Mouse (Mus musculus) ES-Bruce4 (cell line): Measurements from ENCODE around the gene Ablim2. TPM values are rescaled to one million over a fixed set of nuclear protein-coding genes. Genes with fewer than 3 reads are reported as not detected.

Experiments used
- H3K27ac ChIP-seq: 2 replicates; pipeline ENCODE4 v1.5.1; 2012; ENCODE audit warnings: low read length, inconsistent platforms; ENCODE audit not compliant: insufficient read depth
- H3K27me3 ChIP-seq: 2 replicates; pipeline ENCODE4 v1.6.1; 2012; ENCODE audit warnings: mild to moderate bottlenecking, low read length, inconsistent platforms; ENCODE audit not compliant: control insufficient read depth, poor library complexity, insufficient read depth, severe bottlenecking
- H3K36me3 ChIP-seq: 2 replicates; pipeline ENCODE4 v1.6.1; 2012; ENCODE audit warnings: inconsistent platforms, mild to moderate bottlenecking, low read length, moderate library complexity; ENCODE audit not compliant: control insufficient read depth, poor library complexity, insufficient read depth, severe bottlenecking
- H3K4me1 ChIP-seq: one replicate; pipeline ENCODE4 v1.8.1; 2011; ENCODE audit warnings: low read length; ENCODE audit not compliant: control insufficient read depth, insufficient read depth
- H3K4me3 ChIP-seq: 2 replicates; pipeline ENCODE4 v1.5.1; 2011; ENCODE audit warnings: low read depth, mild to moderate bottlenecking, low read length
- H3K9ac ChIP-seq: 2 replicates; pipeline ENCODE4 v1.6.1; 2012; ENCODE audit warnings: low read depth, mild to moderate bottlenecking, inconsistent platforms; ENCODE audit not compliant: poor library complexity, severe bottlenecking
- H3K9me3 ChIP-seq: replicated peaks from 2 replicates; pipeline ENCODE4 v1.6.1; 2012; ENCODE audit warnings: mild to moderate bottlenecking, low read length, inconsistent platforms; ENCODE audit not compliant: control insufficient read depth, poor library complexity, insufficient read depth, severe bottlenecking
- CTCF ChIP-seq: IDR thresholded peaks from one replicate; pipeline ENCODE4 v1.8.1; 2011; ENCODE audit warnings: low read depth, low read length
- EP300 ChIP-seq: IDR thresholded peaks from 2 replicates; pipeline ENCODE4 v1.6.1; 2011; ENCODE audit warnings: low read depth, low read length; ENCODE audit not compliant: insufficient read depth
- POLR2A ChIP-seq: IDR thresholded peaks from one replicate; pipeline ENCODE4 v1.8.1; 2011; ENCODE audit warnings: low read length; ENCODE audit not compliant: insufficient read depth
- polyA plus RNA-seq: library from polyadenylated mRNA; stranded (reverse); fragments of >200 nt; gene quantifications from 2 replicates; pipeline ENCODE4 v1.2.4, GENCODE M21; 2011; ENCODE audit warnings: low read depth; ENCODE audit not compliant: missing spikeins, insufficient read depth, insufficient read length

Gene Ablim2
- polyA plus RNA-seq, 1 experiment, result 6.1 TPM

- no peak for TF ChIP-seq POLR2A
- no peak for TF ChIP-seq CTCF
- no peak for TF ChIP-seq EP300
- H3K9ac ChIP-seq, result no peak overlapping the region
- H3K36me3 ChIP-seq, result no peaks in the 10 kb centered on the region
Observed at GRCm38 (mm10) chr5:35723900-35724299, 33.8 kb upstream of the Ablim2 start.

GRCm38 (mm10) chr5:35725840-35726239, 31.8 kb upstream of the Ablim2 start:
- Histone ChIP-seq H3K27ac (no peak overlapping the region), H3K9me3 (no peaks in the 10 kb centered on the region), H3K27me3 (no peaks in the 10 kb centered on the region), H3K4me1 (peaks cover 10% of the 10 kb centered on the region), H3K36me3 (no peaks in the 10 kb centered on the region), H3K9ac (no peak overlapping the region), H3K4me3 (no peak overlapping the region)
- TF ChIP-seq CTCF, result no peak
- no peak for TF ChIP-seq EP300
- TF ChIP-seq POLR2A, result no peak

More at GRCm38 (mm10) chr5:35723900-35724299, 33.8 kb upstream of the Ablim2 start:
- no peak overlapping the region for H3K4me3 ChIP-seq
- H3K9me3 ChIP-seq, result no peaks in the 10 kb centered on the region
- peaks cover 7% of the 10 kb centered on the region for H3K4me1 ChIP-seq
- no peaks in the 10 kb centered on the region for H3K27me3 ChIP-seq
- H3K27ac ChIP-seq, result no peak overlapping the region

- Histone ChIP-seq H3K27ac (no peak overlapping the region), H3K9me3 (no peaks in the 10 kb centered on the region), H3K4me1 (peaks cover 7% of the 10 kb centered on the region), H3K36me3 (no peaks in the 10 kb centered on the region), H3K4me3 (no peak overlapping the region), H3K9ac (no peak overlapping the region), H3K27me3 (no peaks in the 10 kb centered on the region)
- no peak for TF ChIP-seq POLR2A
- TF ChIP-seq CTCF, result no peak
- TF ChIP-seq EP300, result no peak
Observed at GRCm38 (mm10) chr5:35727447-35727846, 30.2 kb upstream of the Ablim2 start.

GRCm38 (mm10) chr5:35728344-35728956, 29.2 kb upstream of the Ablim2 start:
- H3K36me3 ChIP-seq, result no peaks in the 10 kb centered on the region
- TF ChIP-seq POLR2A (no peak), EP300 (no peak), CTCF (no peak)
- no peak overlapping the region for H3K9ac ChIP-seq
- no peak overlapping the region; the same call in 1 of the 2 replicates for H3K4me3 ChIP-seq
- no peak overlapping the region for H3K27ac ChIP-seq
- no peaks in the 10 kb centered on the region for H3K9me3 ChIP-seq
- no peaks in the 10 kb centered on the region for H3K27me3 ChIP-seq
- H3K4me1 ChIP-seq, result peaks cover 5% of the 10 kb centered on the region

- H3K4me3 ChIP-seq, result no peak overlapping the region; the same call in 1 of the 2 replicates
- TF ChIP-seq POLR2A (no peak), EP300 (no peak), CTCF (no peak)
- H3K9ac ChIP-seq, result no peak overlapping the region
- H3K9me3 ChIP-seq, result no peaks in the 10 kb centered on the region
- no peaks in the 10 kb centered on the region for H3K27me3 ChIP-seq
- peaks cover 3% of the 10 kb centered on the region for H3K4me1 ChIP-seq
- H3K36me3 ChIP-seq, result no peaks in the 10 kb centered on the region
- H3K27ac ChIP-seq, result no peak overlapping the region
Observed at GRCm38 (mm10) chr5:35728957-35729460, 28.7 kb upstream of the Ablim2 start.

- Histone ChIP-seq H3K27me3 (no peaks in the 10 kb centered on the region), H3K9ac (no peak overlapping the region), H3K9me3 (no peaks in the 10 kb centered on the region), H3K36me3 (no peaks in the 10 kb centered on the region), H3K4me3 (no peak overlapping the region), H3K4me1 (peaks cover 3% of the 10 kb centered on the region), H3K27ac (no peak overlapping the region)
- TF ChIP-seq CTCF (no peak), POLR2A (no peak), EP300 (no peak)
Observed at GRCm38 (mm10) chr5:35729844-35730243, 27.8 kb upstream of the Ablim2 start.
